Mouse (Mus musculus): ENCODE data around the gene Tiparp. TPM values are rescaled to one million over a fixed set of nuclear protein-coding genes. Genes with fewer than 3 reads are reported as not detected.
A peak's percentile ranks its signal among the peaks of the same experiment; 100 is the strongest.

Gene Tiparp
- polyA plus RNA-seq, 1 experiment, result 5.2 TPM

GRCm38 (mm10) chr3:65585291-65585690 lies 57.1 kb downstream of the Tiparp start:
- no peak overlapping the region for H3ac ChIP-seq (ENCODE audit: control insufficient read depth, insufficient read length)
- H3K4me3 ChIP-seq, result no peak overlapping the region
- no peaks in the 10 kb centered on the region for H3K79me2 ChIP-seq (ENCODE audit: control insufficient read depth, insufficient read depth)
- H3K27me3 ChIP-seq (ENCODE audit: control insufficient read depth, insufficient read depth, insufficient read length), result no peaks in the 10 kb centered on the region
- TF ChIP-seq POLR2AphosphoS2 (IDR thresholded peaks at IDR 0.05; ENCODE audit: insufficient read length, low read depth) (no peak), MYOG (IDR thresholded peaks at IDR 0.05; ENCODE audit: control insufficient read depth in 1 of 3, insufficient read depth in 1 of 3, insufficient read length in 2 of 3, low read depth in 2 of 3) (no peak), USF1 (IDR thresholded peaks at IDR 0.05; ENCODE audit: low read depth) (no peak), TCF12 (IDR thresholded peaks at IDR 0.05; ENCODE audit: insufficient read depth, poor library complexity, severe bottlenecking) (no peak), SRF (IDR thresholded peaks at IDR 0.05; ENCODE audit: control insufficient read depth, insufficient read length, low read depth) (no peak), MYOD1 (IDR thresholded peaks at IDR 0.05; ENCODE audit: control insufficient read depth in 1 of 3, insufficient read length in 2 of 3, low read depth in 2 of 3) (no peak), MAX (IDR thresholded peaks at IDR 0.05; ENCODE audit: low read depth) (no peak), POLR2A (IDR thresholded peaks at IDR 0.05; ENCODE audit: insufficient read length, low read depth) (no peak), REST (IDR thresholded peaks at IDR 0.05; ENCODE audit: insufficient read depth, insufficient read length) (no peak), TCF3 (IDR thresholded peaks at IDR 0.05; ENCODE audit: insufficient read length, low read depth) (no peak), CEBPB (IDR thresholded peaks at IDR 0.05; ENCODE audit: insufficient read depth, poor library complexity, severe bottlenecking) (no peak), E2F4 (IDR thresholded peaks at IDR 0.05; ENCODE audit: insufficient read depth) (no peak)
- no peak overlapping the region for H3K4me2 ChIP-seq (ENCODE audit: low read depth)
- H3K36me3 ChIP-seq (ENCODE audit: control insufficient read depth, insufficient read depth), result no peaks in the 10 kb centered on the region

GRCm38 (mm10) chr3:65585823-65586482 lies 57.7 kb downstream of the Tiparp start:
- H3K27me3 ChIP-seq (ENCODE audit: control insufficient read depth, insufficient read depth, insufficient read length), result no peaks in the 10 kb centered on the region
- H3ac ChIP-seq (ENCODE audit: control insufficient read depth, insufficient read length), result no peak overlapping the region
- no peak overlapping the region for H3K4me3 ChIP-seq
- no peaks in the 10 kb centered on the region for H3K36me3 ChIP-seq (ENCODE audit: control insufficient read depth, insufficient read depth)
- TF ChIP-seq POLR2A (IDR thresholded peaks at IDR 0.05; ENCODE audit: insufficient read length, low read depth), result no peak
- no peak for TF ChIP-seq SRF (IDR thresholded peaks at IDR 0.05; ENCODE audit: control insufficient read depth, insufficient read length, low read depth)
- no peak for TF ChIP-seq CEBPB (IDR thresholded peaks at IDR 0.05; ENCODE audit: insufficient read depth, poor library complexity, severe bottlenecking)
- no peak for TF ChIP-seq TCF3 (IDR thresholded peaks at IDR 0.05; ENCODE audit: insufficient read length, low read depth)
- TF ChIP-seq MAX (IDR thresholded peaks at IDR 0.05; ENCODE audit: low read depth), result no peak
- no peak for TF ChIP-seq TCF12 (IDR thresholded peaks at IDR 0.05; ENCODE audit: insufficient read depth, poor library complexity, severe bottlenecking)
- TF ChIP-seq REST (IDR thresholded peaks at IDR 0.05; ENCODE audit: insufficient read depth, insufficient read length), result no peak
- no peak for TF ChIP-seq MYOG (IDR thresholded peaks at IDR 0.05; ENCODE audit: control insufficient read depth in 1 of 3, insufficient read depth in 1 of 3, insufficient read length in 2 of 3, low read depth in 2 of 3)
- TF ChIP-seq USF1 (IDR thresholded peaks at IDR 0.05; ENCODE audit: low read depth), result no peak
- TF ChIP-seq MYOD1 (IDR thresholded peaks at IDR 0.05; ENCODE audit: control insufficient read depth in 1 of 3, insufficient read length in 2 of 3, low read depth in 2 of 3), result no peak
- TF ChIP-seq POLR2AphosphoS2 (IDR thresholded peaks at IDR 0.05; ENCODE audit: insufficient read length, low read depth), result no peak
- TF ChIP-seq E2F4 (IDR thresholded peaks at IDR 0.05; ENCODE audit: insufficient read depth), result no peak
- no peaks in the 10 kb centered on the region for H3K79me2 ChIP-seq (ENCODE audit: control insufficient read depth, insufficient read depth)
- H3K4me2 ChIP-seq (ENCODE audit: low read depth), result peak overlapping the region; percentile 38

GRCm38 (mm10) chr3:65586483-65586905 lies 58.3 kb downstream of the Tiparp start:
- Histone ChIP-seq H3K4me2 (ENCODE audit: low read depth) (peak overlapping the region; percentile 38), H3K36me3 (ENCODE audit: control insufficient read depth, insufficient read depth) (no peaks in the 10 kb centered on the region), H3K27me3 (ENCODE audit: control insufficient read depth, insufficient read depth, insufficient read length) (no peaks in the 10 kb centered on the region), H3K4me3 (no peak overlapping the region), H3K79me2 (ENCODE audit: control insufficient read depth, insufficient read depth) (no peaks in the 10 kb centered on the region), H3ac (ENCODE audit: control insufficient read depth, insufficient read length) (no peak overlapping the region)
- TF ChIP-seq TCF3 (IDR thresholded peaks at IDR 0.05; ENCODE audit: insufficient read length, low read depth), result no peak

- no peak overlapping the region for H3ac ChIP-seq (ENCODE audit: control insufficient read depth, insufficient read length)
- no peak overlapping the region for H3K4me2 ChIP-seq (ENCODE audit: low read depth)
- H3K36me3 ChIP-seq (ENCODE audit: control insufficient read depth, insufficient read depth), result no peaks in the 10 kb centered on the region
- H3K27me3 ChIP-seq (ENCODE audit: control insufficient read depth, insufficient read depth, insufficient read length), result no peaks in the 10 kb centered on the region
- TF ChIP-seq REST (IDR thresholded peaks at IDR 0.05; ENCODE audit: insufficient read depth, insufficient read length) (no peak), TCF3 (IDR thresholded peaks at IDR 0.05; ENCODE audit: insufficient read length, low read depth) (no peak), SRF (IDR thresholded peaks at IDR 0.05; ENCODE audit: control insufficient read depth, insufficient read length, low read depth) (no peak), POLR2AphosphoS2 (IDR thresholded peaks at IDR 0.05; ENCODE audit: insufficient read length, low read depth) (no peak), E2F4 (IDR thresholded peaks at IDR 0.05; ENCODE audit: insufficient read depth) (no peak), POLR2A (IDR thresholded peaks at IDR 0.05; ENCODE audit: insufficient read length, low read depth) (no peak), USF1 (IDR thresholded peaks at IDR 0.05; ENCODE audit: low read depth) (no peak), MYOD1 (IDR thresholded peaks at IDR 0.05; ENCODE audit: control insufficient read depth in 1 of 3, insufficient read length in 2 of 3, low read depth in 2 of 3) (no peak), MAX (IDR thresholded peaks at IDR 0.05; ENCODE audit: low read depth) (no peak), MYOG (IDR thresholded peaks at IDR 0.05; ENCODE audit: control insufficient read depth in 1 of 3, insufficient read depth in 1 of 3, insufficient read length in 2 of 3, low read depth in 2 of 3) (no peak), TCF12 (IDR thresholded peaks at IDR 0.05; ENCODE audit: insufficient read depth, poor library complexity, severe bottlenecking) (no peak), CEBPB (IDR thresholded peaks at IDR 0.05; ENCODE audit: insufficient read depth, poor library complexity, severe bottlenecking) (no peak)
- H3K4me3 ChIP-seq, result no peak overlapping the region
- no peaks in the 10 kb centered on the region for H3K79me2 ChIP-seq (ENCODE audit: control insufficient read depth, insufficient read depth)
Observed at GRCm38 (mm10) chr3:65586966-65587365, 58.8 kb downstream of the Tiparp start.

GRCm38 (mm10) chr3:65588424-65588823 lies 60.2 kb downstream of the Tiparp start:
- Histone ChIP-seq H3K79me2 (ENCODE audit: control insufficient read depth, insufficient read depth) (no peaks in the 10 kb centered on the region), H3ac (ENCODE audit: control insufficient read depth, insufficient read length) (no peak overlapping the region), H3K36me3 (ENCODE audit: control insufficient read depth, insufficient read depth) (no peaks in the 10 kb centered on the region), H3K4me2 (ENCODE audit: low read depth) (no peak overlapping the region), H3K27me3 (ENCODE audit: control insufficient read depth, insufficient read depth, insufficient read length) (no peaks in the 10 kb centered on the region), H3K4me3 (no peak overlapping the region)
- TF ChIP-seq MYOG (IDR thresholded peaks at IDR 0.05; ENCODE audit: control insufficient read depth in 1 of 3, insufficient read depth in 1 of 3, insufficient read length in 2 of 3, low read depth in 2 of 3) (no peak), USF1 (IDR thresholded peaks at IDR 0.05; ENCODE audit: low read depth) (no peak), MAX (IDR thresholded peaks at IDR 0.05; ENCODE audit: low read depth) (no peak), CEBPB (IDR thresholded peaks at IDR 0.05; ENCODE audit: insufficient read depth, poor library complexity, severe bottlenecking) (no peak), TCF3 (IDR thresholded peaks at IDR 0.05; ENCODE audit: insufficient read length, low read depth) (no peak), POLR2A (IDR thresholded peaks at IDR 0.05; ENCODE audit: insufficient read length, low read depth) (no peak), MYOD1 (IDR thresholded peaks at IDR 0.05; ENCODE audit: control insufficient read depth in 1 of 3, insufficient read length in 2 of 3, low read depth in 2 of 3) (no peak), REST (IDR thresholded peaks at IDR 0.05; ENCODE audit: insufficient read depth, insufficient read length) (no peak), SRF (IDR thresholded peaks at IDR 0.05; ENCODE audit: control insufficient read depth, insufficient read length, low read depth) (no peak), E2F4 (IDR thresholded peaks at IDR 0.05; ENCODE audit: insufficient read depth) (no peak), TCF12 (IDR thresholded peaks at IDR 0.05; ENCODE audit: insufficient read depth, poor library complexity, severe bottlenecking) (no peak), POLR2AphosphoS2 (IDR thresholded peaks at IDR 0.05; ENCODE audit: insufficient read length, low read depth) (no peak)

All from myocyte (in vitro differentiated cells).